Mouse (Mus musculus) liver, adult 2 months (tissue): ENCODE results near the gene Samd14.

Experiments
- CTCF ChIP-seq: fragments of 200-500 bp; IDR thresholded peaks from 2 replicates; pipeline ENCODE4 v1.5.1; 2011; ENCODE audit warnings: low read depth, low read length, control low read depth
- POLR2A ChIP-seq: fragments of 200-500 bp; IDR thresholded peaks from 2 replicates; pipeline ENCODE4 v1.6.1; 2011; ENCODE audit warnings: low read length, control low read depth; ENCODE audit not compliant: insufficient read depth; ENCODE audit errors: extremely low read depth

DNA sequence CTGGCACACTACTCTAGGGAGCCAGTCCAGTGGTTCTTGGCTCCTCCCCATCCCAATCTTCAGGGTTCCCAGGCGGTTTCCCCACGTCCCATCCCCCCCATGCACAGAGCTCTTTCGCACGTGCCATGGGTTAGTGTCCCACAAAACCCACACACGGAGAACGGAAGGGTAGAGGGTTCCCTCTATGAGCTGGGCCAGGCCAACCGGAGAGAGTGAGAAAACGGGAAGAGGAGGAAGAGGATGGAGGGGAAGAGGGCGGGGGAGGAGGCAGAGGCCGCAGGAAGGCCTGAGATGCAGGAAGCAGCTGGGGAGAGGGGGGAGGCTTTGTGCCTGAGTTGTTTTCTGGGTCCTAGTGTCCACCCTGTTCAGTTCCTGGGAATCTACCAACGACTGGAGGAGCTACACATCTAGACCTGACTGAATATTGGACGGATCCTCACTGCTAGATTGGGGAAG lies 20.1 kb upstream of the Samd14 start:
- TF ChIP-seq CTCF, result no peak
- no peak for TF ChIP-seq POLR2A
